Comparison of ENCODE assay signal across 9 mouse cellular contexts in genomic region chr11:103920665-103921064, GRCm38 (mm10). TPM values are rescaled to one million over a fixed set of nuclear protein-coding genes. Genes with fewer than 3 reads are reported as not detected.
A peak's percentile ranks its signal among the peaks of the same experiment; 100 is the strongest.
DNase-seq lines count a peak whose midpoint lies in the region; ATAC-seq lines count a peak whose summit lies in the region.
"Had no signal": no experiment of that assay in that cellular context is flagged by ENCODE, and none has a peak within 500 bp of the region (broad histone marks: within the 10 kb centered on the region; RNA-seq: fewer than 3 reads in every experiment).

No protein-coding gene starts in this region.

- H3K27me3 ChIP-seq in hindbrain, embryonic 10.5 days (ENCODE audit: insufficient read depth, poor library complexity, severe bottlenecking), result no peaks in the 10 kb centered on the region
- no peaks in the 10 kb centered on the region for H3K27me3 ChIP-seq in hindbrain, embryonic 13.5 days
- H3K27me3 ChIP-seq in midbrain, embryonic 14.5 days (ENCODE audit: control insufficient read depth, insufficient read depth, low read length), result no peaks in the 10 kb centered on the region
- H3K27me3 ChIP-seq: heart, embryonic 15.5 days had no signal

- H3K9me3 ChIP-seq in hindbrain, embryonic 10.5 days, result no peaks in the 10 kb centered on the region
- no peaks in the 10 kb centered on the region for H3K9me3 ChIP-seq in hindbrain, embryonic 13.5 days
- no peaks in the 10 kb centered on the region for H3K9me3 ChIP-seq in midbrain, embryonic 14.5 days (ENCODE audit: control insufficient read depth, low read length)
- H3K9me3 ChIP-seq: heart, embryonic 15.5 days had no signal

- H3K36me3 ChIP-seq in hindbrain, embryonic 10.5 days, result peaks cover 39% of the 10 kb centered on the region
- peaks cover 31% of the 10 kb centered on the region for H3K36me3 ChIP-seq in hindbrain, embryonic 13.5 days
- peaks cover 25% of the 10 kb centered on the region for H3K36me3 ChIP-seq in midbrain, embryonic 14.5 days (ENCODE audit: control insufficient read depth, insufficient read depth, low read length)

- no peak overlapping the region for H3K9ac ChIP-seq in hindbrain, embryonic 13.5 days
- H3K9ac ChIP-seq in midbrain, embryonic 14.5 days (replicated peaks; ENCODE audit: low read length), result no peak overlapping the region
- H3K9ac ChIP-seq: heart, embryonic 15.5 days had no signal

- DNase-seq in hindbrain, embryonic 10.5 days (ENCODE audit: low spot score), result peak; percentile 41
- DNase-seq in R1 (ENCODE audit: low read depth, low spot score), result peak; percentile 53
- DNase-seq in heart, postnatal 14 days, result peak; percentile 59 to 74
- peak; percentile 66 for DNase-seq in lung, postnatal 36 days
- DNase-seq in left cerebral cortex, postnatal 10 days (ENCODE audit: extremely low spot score in 1 of 2, low spot score in 2 of 2), result no peak
- DNase-seq in midbrain, embryonic 14.5 days, result no peak
- no peak for DNase-seq in thymus, postnatal 36 days

- no peak overlapping the region for H3K27ac ChIP-seq in hindbrain, embryonic 10.5 days
- no peak overlapping the region for H3K27ac ChIP-seq in hindbrain, embryonic 13.5 days
- no peak overlapping the region for H3K27ac ChIP-seq in midbrain, embryonic 14.5 days (replicated peaks; ENCODE audit: low read depth, low read length)
- H3K27ac ChIP-seq: heart, embryonic 15.5 days had no signal

- H3K4me2 ChIP-seq in hindbrain, embryonic 13.5 days, result no peak overlapping the region
- H3K4me2 ChIP-seq in midbrain, embryonic 14.5 days (ENCODE audit: low read length), result no peak overlapping the region
- H3K4me2 ChIP-seq: heart, embryonic 15.5 days had no signal

- H3K4me1 ChIP-seq in hindbrain, embryonic 10.5 days (replicated peaks), result no peaks in the 10 kb centered on the region
- no peaks in the 10 kb centered on the region for H3K4me1 ChIP-seq in hindbrain, embryonic 13.5 days (replicated peaks)
- no peaks in the 10 kb centered on the region for H3K4me1 ChIP-seq in midbrain, embryonic 14.5 days (ENCODE audit: control insufficient read depth, insufficient read depth, low read length)
- H3K4me1 ChIP-seq: heart, embryonic 15.5 days had no signal

- no peak for ATAC-seq in hindbrain, embryonic 13.5 days (ENCODE audit: low FRiP score)
- ATAC-seq in midbrain, embryonic 14.5 days (ENCODE audit: low FRiP score, low TSS enrichment), result no peak

- WGBS in hindbrain, embryonic 10.5 days, result 76% methylated on average over 5 of the region's 5 CpGs
- 74% methylated on average over 5 of the region's 5 CpGs for WGBS in hindbrain, embryonic 13.5 days
- WGBS in midbrain, embryonic 14.5 days, result 82% methylated on average over 5 of the region's 5 CpGs

- intact Hi-C loops in heart, postnatal 14 days (cut with DNase I), result no loop called here
- intact Hi-C loops in left cerebral cortex, postnatal 10 days (cut with DNase I), result no loop called here

- H3K4me3 ChIP-seq in hindbrain, embryonic 10.5 days, result no peak overlapping the region
- H3K4me3 ChIP-seq in hindbrain, embryonic 13.5 days, result no peak overlapping the region
- H3K4me3 ChIP-seq in midbrain, embryonic 14.5 days (replicated peaks; ENCODE audit: low read depth, low read length), result no peak overlapping the region
- H3K4me3 ChIP-seq: heart, embryonic 15.5 days had no signal

RNA-seq across cellular contexts. Expression of gene Nsf, which starts 33.2 kb away (rescaled TPM):
- polyA plus RNA-seq in hindbrain, embryonic 10.5 days (2016; fragmentation: Nextera tagmentation; extraction: Ambion mirVana), result 53.1 and 54.3 TPM in 2 replicates
- polyA plus RNA-seq in hindbrain, embryonic 13.5 days (2015; fragmentation: Nextera tagmentation; extraction: Ambion mirVana), result 128 and 133 TPM in 2 replicates
- 10 to 100 TPM; 36.0 to 37.8 TPM for total RNA-seq in heart, postnatal 14 days (2021)
- 100 to 1,000 TPM; 654 to 692 TPM for total RNA-seq in left cerebral cortex, postnatal 10 days (2021)
- 134 and 143 TPM in 2 replicates for polyA plus RNA-seq in midbrain, embryonic 14.5 days (2014; fragmentation: Nextera tagmentation; extraction: Ambion mirVana)

RNA-seq across cellular contexts. Expression of gene Arf2, which starts 45.9 kb away (rescaled TPM):
- polyA plus RNA-seq in hindbrain, embryonic 10.5 days (2016; fragmentation: Nextera tagmentation; extraction: Ambion mirVana), result 99.1 and 116 TPM in 2 replicates
- 181 and 195 TPM in 2 replicates for polyA plus RNA-seq in hindbrain, embryonic 13.5 days (2015; fragmentation: Nextera tagmentation; extraction: Ambion mirVana)
- 10 to 100 TPM; 40.6 to 44.6 TPM for total RNA-seq in heart, postnatal 14 days (2021)
- 10 to 100 TPM; 86.5 to 93.9 TPM for total RNA-seq in left cerebral cortex, postnatal 10 days (2021)
- polyA plus RNA-seq in midbrain, embryonic 14.5 days (2014; fragmentation: Nextera tagmentation; extraction: Ambion mirVana), result 193 and 222 TPM in 2 replicates

Comparison
In these comparisons a context has a peak if more than half of its experiments do, and no peak if none do; other contexts are left out.
1. DNase-seq: peak in hindbrain, embryonic 10.5 days (single experiment), R1 (single experiment), heart, postnatal 14 days (2 of 2) and lung, postnatal 36 days (single experiment); none in left cerebral cortex, postnatal 10 days (0 of 2), midbrain, embryonic 14.5 days (single experiment) and thymus, postnatal 36 days (0 of 2).